Mouse (Mus musculus): ENCODE results near the gene Fgf13. TPM values are rescaled to one million over a fixed set of nuclear protein-coding genes. Genes with fewer than 3 reads are reported as not detected.

The Fgf13 gene
- 33.0 TPM in 2 replicates for polyA plus RNA-seq (2014; fragmentation: Nextera tagmentation; extraction: Ambion mirVana)

- H3K27ac ChIP-seq (replicated peaks; ENCODE audit: low read depth, low read length), result peak within 1 kb of the TSS; percentile 70
Measured at GRCm38 (mm10) chrX:59567695-59568431, at the start of gene Fgf13. Gene Fgf13, minus strand, starts transcription at chrX:59568071.

GRCm38 (mm10) chrX:59606535-59606934 is 38.7 kb upstream of the Fgf13 start:
- Histone ChIP-seq H3K9me3 (ENCODE audit: control insufficient read depth, low read length) (no peaks in the 10 kb centered on the region), H3K4me1 (ENCODE audit: control insufficient read depth, insufficient read depth, low read length) (no peaks in the 10 kb centered on the region), H3K4me3 (ENCODE audit: low read depth, low read length) (no peak overlapping the region), H3K9ac (ENCODE audit: low read depth, low read length) (no peak overlapping the region), H3K27me3 (replicated peaks; ENCODE audit: control insufficient read depth, insufficient read depth, low read length) (no peaks in the 10 kb centered on the region), H3K36me3 (ENCODE audit: control insufficient read depth, insufficient read depth, low read length) (no peaks in the 10 kb centered on the region), H3K27ac (replicated peaks; ENCODE audit: low read depth, low read length) (no peak overlapping the region), H3K4me2 (ENCODE audit: low read depth, low read length) (no peak overlapping the region)
- DNase-seq (ENCODE audit: low spot score) (no peak), ATAC-seq (ENCODE audit: low read depth) (no peak)
- WGBS, result 61% methylated on average over 1 of the region's 1 CpGs

More at GRCm38 (mm10) chrX:59567695-59568431, at the start of gene Fgf13:
- Histone ChIP-seq H3K4me3 (ENCODE audit: low read depth, low read length) (peak within 1 kb of the TSS; percentile 47), H3K9me3 (ENCODE audit: control insufficient read depth, low read length) (no peaks in the 10 kb centered on the region), H3K4me2 (ENCODE audit: low read depth, low read length) (peak within 1 kb of the TSS; percentile 69), H3K4me1 (ENCODE audit: control insufficient read depth, insufficient read depth, low read length) (no peaks in the 10 kb centered on the region), H3K36me3 (ENCODE audit: control insufficient read depth, insufficient read depth, low read length) (no peaks in the 10 kb centered on the region), H3K9ac (ENCODE audit: low read depth, low read length) (peak within 1 kb of the TSS; percentile 66), H3K27me3 (replicated peaks; ENCODE audit: control insufficient read depth, insufficient read depth, low read length) (peaks cover 3% of the 10 kb centered on the region)
- WGBS, result 16% methylated on average over 39 of the region's 47 CpGs
- ATAC-seq (ENCODE audit: low read depth) (peak; percentile 58), DNase-seq (ENCODE audit: low spot score) (peak; percentile 62)

GRCm38 (mm10) chrX:59589050-59589449 is 21.2 kb upstream of the Fgf13 start:
- no peaks in the 10 kb centered on the region for H3K4me1 ChIP-seq (ENCODE audit: control insufficient read depth, insufficient read depth, low read length)
- H3K27ac ChIP-seq (replicated peaks; ENCODE audit: low read depth, low read length), result no peak overlapping the region
- H3K36me3 ChIP-seq (ENCODE audit: control insufficient read depth, insufficient read depth, low read length), result no peaks in the 10 kb centered on the region
- H3K4me2 ChIP-seq (ENCODE audit: low read depth, low read length), result no peak overlapping the region
- H3K27me3 ChIP-seq (replicated peaks; ENCODE audit: control insufficient read depth, insufficient read depth, low read length), result no peaks in the 10 kb centered on the region
- DNase-seq (ENCODE audit: low spot score) (no peak), ATAC-seq (ENCODE audit: low read depth) (no peak)
- 44% methylated on average over 5 of the region's 5 CpGs for WGBS
- H3K9ac ChIP-seq (ENCODE audit: low read depth, low read length), result no peak overlapping the region
- no peaks in the 10 kb centered on the region for H3K9me3 ChIP-seq (ENCODE audit: control insufficient read depth, low read length)
- H3K4me3 ChIP-seq (ENCODE audit: low read depth, low read length), result no peak overlapping the region

- H3K4me3 ChIP-seq (ENCODE audit: low read depth, low read length), result no peak overlapping the region
- H3K36me3 ChIP-seq (ENCODE audit: control insufficient read depth, insufficient read depth, low read length), result no peaks in the 10 kb centered on the region
- H3K9ac ChIP-seq (ENCODE audit: low read depth, low read length), result no peak overlapping the region
- H3K9me3 ChIP-seq (ENCODE audit: control insufficient read depth, low read length), result no peaks in the 10 kb centered on the region
- ATAC-seq (ENCODE audit: low read depth), result no peak
- no peak overlapping the region for H3K27ac ChIP-seq (replicated peaks; ENCODE audit: low read depth, low read length)
- no peaks in the 10 kb centered on the region; the same call in 1 of the 2 replicates for H3K27me3 ChIP-seq (replicated peaks; ENCODE audit: control insufficient read depth, insufficient read depth, low read length)
- H3K4me2 ChIP-seq (ENCODE audit: low read depth, low read length), result no peak overlapping the region
- no peaks in the 10 kb centered on the region for H3K4me1 ChIP-seq (ENCODE audit: control insufficient read depth, insufficient read depth, low read length)
- DNase-seq (ENCODE audit: low spot score), result peak; percentile 31
- WGBS, result 55% methylated on average over 11 of the region's 11 CpGs
Measured at GRCm38 (mm10) chrX:59585508-59586186, 17.8 kb upstream of the Fgf13 start.

- Histone ChIP-seq H3K27ac (replicated peaks; ENCODE audit: low read depth, low read length) (no peak overlapping the region), H3K9ac (ENCODE audit: low read depth, low read length) (no peak overlapping the region)
Measured at GRCm38 (mm10) chrX:59584034-59584433, 16.2 kb upstream of the Fgf13 start.

GRCm38 (mm10) chrX:59566826-59567694 is 811 bp downstream of the Fgf13 start:
- no peaks in the 10 kb centered on the region for H3K9me3 ChIP-seq (ENCODE audit: control insufficient read depth, low read length)
- peaks cover 3% of the 10 kb centered on the region for H3K27me3 ChIP-seq (replicated peaks; ENCODE audit: control insufficient read depth, insufficient read depth, low read length)
- no peaks in the 10 kb centered on the region for H3K36me3 ChIP-seq (ENCODE audit: control insufficient read depth, insufficient read depth, low read length)
- no peaks in the 10 kb centered on the region for H3K4me1 ChIP-seq (ENCODE audit: control insufficient read depth, insufficient read depth, low read length)
- peak; percentile 23 for DNase-seq (ENCODE audit: low spot score)
- ATAC-seq (ENCODE audit: low read depth), result peak; percentile 72
- peak overlapping the region; percentile 47 for H3K4me3 ChIP-seq (ENCODE audit: low read depth, low read length)
- WGBS, result 27% methylated on average over 44 of the region's 75 CpGs
- H3K4me2 ChIP-seq (ENCODE audit: low read depth, low read length), result peak overlapping the region; percentile 69
- peak overlapping the region; percentile 66 for H3K9ac ChIP-seq (ENCODE audit: low read depth, low read length)
- H3K27ac ChIP-seq (replicated peaks; ENCODE audit: low read depth, low read length), result peak overlapping the region; percentile 70

More at GRCm38 (mm10) chrX:59584034-59584433, 16.2 kb upstream of the Fgf13 start:
- Histone ChIP-seq H3K4me1 (ENCODE audit: control insufficient read depth, insufficient read depth, low read length) (no peaks in the 10 kb centered on the region), H3K9me3 (ENCODE audit: control insufficient read depth, low read length) (no peaks in the 10 kb centered on the region), H3K27me3 (replicated peaks; ENCODE audit: control insufficient read depth, insufficient read depth, low read length) (no peaks in the 10 kb centered on the region; the same call in 1 of the 2 replicates), H3K36me3 (ENCODE audit: control insufficient read depth, insufficient read depth, low read length) (no peaks in the 10 kb centered on the region), H3K4me3 (ENCODE audit: low read depth, low read length) (no peak overlapping the region), H3K4me2 (ENCODE audit: low read depth, low read length) (no peak overlapping the region)
- no peak for DNase-seq (ENCODE audit: low spot score)
- no peak for ATAC-seq (ENCODE audit: low read depth)

- 21% methylated on average over 18 of the region's 18 CpGs for WGBS
- DNase-seq (ENCODE audit: low spot score) (peak; percentile 5), ATAC-seq (ENCODE audit: low read depth) (no peak)
- peak overlapping the region; percentile 69 for H3K4me2 ChIP-seq (ENCODE audit: low read depth, low read length)
- H3K9ac ChIP-seq (ENCODE audit: low read depth, low read length), result no peak overlapping the region
- no peak overlapping the region for H3K27ac ChIP-seq (replicated peaks; ENCODE audit: low read depth, low read length)
- H3K4me3 ChIP-seq (ENCODE audit: low read depth, low read length), result peak overlapping the region; percentile 47
- H3K9me3 ChIP-seq (ENCODE audit: control insufficient read depth, low read length), result no peaks in the 10 kb centered on the region
- no peaks in the 10 kb centered on the region for H3K4me1 ChIP-seq (ENCODE audit: control insufficient read depth, insufficient read depth, low read length)
- H3K36me3 ChIP-seq (ENCODE audit: control insufficient read depth, insufficient read depth, low read length), result no peaks in the 10 kb centered on the region
- H3K27me3 ChIP-seq (replicated peaks; ENCODE audit: control insufficient read depth, insufficient read depth, low read length), result peaks cover 3% of the 10 kb centered on the region
Measured at GRCm38 (mm10) chrX:59566017-59566679, 1.7 kb downstream of the Fgf13 start.

- 72% methylated on average over 2 of the region's 2 CpGs for WGBS
- no peak overlapping the region for H3K4me2 ChIP-seq (ENCODE audit: low read depth, low read length)
- no peaks in the 10 kb centered on the region for H3K36me3 ChIP-seq (ENCODE audit: control insufficient read depth, insufficient read depth, low read length)
- H3K27ac ChIP-seq (replicated peaks; ENCODE audit: low read depth, low read length), result no peak overlapping the region
- H3K4me1 ChIP-seq (ENCODE audit: control insufficient read depth, insufficient read depth, low read length), result no peaks in the 10 kb centered on the region
- H3K9ac ChIP-seq (ENCODE audit: low read depth, low read length), result no peak overlapping the region
- no peak overlapping the region for H3K4me3 ChIP-seq (ENCODE audit: low read depth, low read length)
- H3K9me3 ChIP-seq (ENCODE audit: control insufficient read depth, low read length), result no peaks in the 10 kb centered on the region
- DNase-seq (ENCODE audit: low spot score), result no peak
- no peak for ATAC-seq (ENCODE audit: low read depth)
- no peaks in the 10 kb centered on the region for H3K27me3 ChIP-seq (replicated peaks; ENCODE audit: control insufficient read depth, insufficient read depth, low read length)
Measured at GRCm38 (mm10) chrX:59547931-59548330, 19.9 kb downstream of the Fgf13 start.
